Mouse (Mus musculus) megakaryocyte progenitor cell, adult 5-6 weeks (primary cell): ENCODE results near the gene Psat1. TPM values are rescaled to one million over a fixed set of nuclear protein-coding genes. Genes with fewer than 3 reads are reported as not detected.
A peak's percentile ranks its signal among the peaks of the same experiment; 100 is the strongest.

Experiments
- ATAC-seq: replicated peaks from 2 replicates; pipeline ENCODE4 v1.8.0; 2016; ENCODE audit warnings: mild to moderate bottlenecking, moderate TSS enrichment, inconsistent platforms; ENCODE audit not compliant: poor library complexity
- total RNA-seq, 2 experiments: library from RNA; stranded (forward) in 1 of 2; stranded (reverse) in 1 of 2; fragments of 157-497, 149-512 nt in 1 of 2; fragments of 200-1000 nt in 1 of 2; gene quantifications; 2 replicates each; pipeline versions ENCODE4 v1.2.3 to v1.2.4; 2015 to 2017

Psat1 gene
- total RNA-seq (2015) (130 and 136 TPM in 2 replicates), total RNA-seq (2017) (99.4 and 103 TPM in 2 replicates)

DNA sequence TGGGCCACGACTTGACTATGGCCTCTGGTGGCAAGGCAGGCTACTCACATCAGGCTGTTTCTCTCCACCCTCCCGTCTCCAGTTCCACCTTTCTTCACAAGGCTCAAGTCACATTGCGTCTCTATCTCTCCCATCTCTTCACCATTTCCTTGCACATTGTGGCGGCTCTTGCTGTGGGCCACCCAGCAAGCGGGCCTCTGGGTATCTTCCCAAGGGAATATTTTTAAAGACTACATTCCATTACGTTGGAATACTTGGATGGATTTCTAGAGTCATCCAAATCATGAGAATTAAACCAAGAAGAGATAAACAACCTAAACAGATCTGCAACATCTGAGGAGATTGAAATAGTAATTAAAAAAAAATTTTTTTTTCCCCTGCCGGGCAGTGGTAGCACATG, at the start of gene Psat1:
TSS of gene Psat1 (minus strand) at position 101 of the 400 bp plus-strand sequence.
- ATAC-seq: no peak

DNA sequence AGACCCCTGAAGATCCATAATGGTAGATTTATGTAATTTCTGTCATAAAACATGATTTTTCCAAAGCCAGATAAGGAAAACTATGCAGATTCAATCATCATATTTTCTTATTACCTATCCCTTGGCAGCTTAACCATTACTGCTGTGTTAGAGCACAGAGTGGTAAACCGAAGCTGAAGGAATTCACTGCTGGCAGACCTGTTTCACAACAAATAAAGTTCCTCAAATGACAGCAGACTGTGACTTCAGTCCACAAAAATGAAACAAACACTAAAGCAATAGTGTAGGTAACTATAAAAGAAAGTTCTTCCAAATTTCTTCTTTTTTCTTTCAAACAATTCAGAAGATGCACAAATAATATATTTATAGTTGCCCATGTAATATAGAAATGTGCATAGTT, 43.0 kb upstream of the Psat1 start:
- 0 out of 2 replicates have a peak, but pooled peaks have one; percentile 31 for ATAC-seq

DNA sequence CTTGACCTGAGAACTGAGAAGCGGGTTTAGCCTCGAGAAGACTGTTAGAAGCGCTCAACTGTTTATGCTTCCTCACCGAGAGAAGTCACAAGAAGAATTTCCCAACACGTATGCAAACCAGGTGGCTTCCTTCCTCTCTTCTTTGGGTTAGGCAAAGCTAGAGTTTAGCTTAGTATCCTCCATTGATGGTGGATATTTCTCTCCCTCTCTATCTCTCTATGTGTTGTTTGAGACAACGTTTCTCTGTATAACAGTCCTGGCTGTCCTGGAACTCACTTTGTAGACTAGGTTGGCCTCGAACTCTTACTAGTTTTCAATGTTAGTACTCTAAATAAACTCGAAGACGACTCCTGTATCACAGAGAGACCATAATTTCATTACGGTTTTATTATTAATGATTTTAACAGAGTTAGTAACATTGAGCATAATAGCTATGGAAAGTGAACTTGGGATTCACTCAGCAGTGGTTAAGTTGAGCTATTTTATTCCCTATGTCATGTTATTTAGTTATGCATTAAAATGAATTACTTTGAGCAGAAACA, 38.1 kb upstream of the Psat1 start:
- peak; percentile 24 for ATAC-seq

DNA sequence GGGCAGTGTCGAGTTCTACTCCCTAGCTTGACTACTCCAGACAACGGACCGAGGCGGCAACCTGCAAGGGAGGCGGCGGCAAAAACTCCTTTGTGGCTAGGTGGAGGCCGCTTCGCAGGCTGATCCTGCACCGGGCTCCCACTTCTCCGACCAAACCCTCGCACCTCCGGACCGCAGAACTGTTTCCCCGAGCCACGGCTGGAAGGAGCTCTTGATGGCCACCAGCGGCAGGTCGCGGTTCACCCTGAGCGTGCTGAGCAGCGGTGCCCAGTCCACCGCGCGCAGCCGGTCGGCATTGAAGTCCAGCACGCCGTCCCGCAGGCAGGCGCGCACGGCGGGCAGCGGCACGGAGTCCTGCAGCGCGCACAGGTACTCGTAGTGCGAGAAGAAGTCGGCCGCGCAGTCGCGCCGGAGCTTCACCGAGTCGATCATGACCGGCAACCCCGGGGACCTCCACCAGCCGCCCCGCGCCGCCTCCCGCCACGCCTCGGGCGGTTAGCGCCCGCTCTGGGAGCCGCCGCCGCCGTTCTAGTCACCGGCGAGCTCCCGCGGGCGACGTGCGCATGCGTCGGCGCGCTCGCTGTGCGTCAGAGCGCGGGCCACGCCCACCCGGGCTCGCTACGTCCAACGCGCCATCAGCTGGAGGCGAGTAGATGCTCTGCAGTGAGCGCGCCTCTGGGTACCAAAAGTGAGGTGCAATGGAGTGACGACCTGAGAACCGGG, 37.5 kb upstream of the Psat1 start, which contains the start of gene Cep78:
TSS of gene Cep78 (minus strand) at position 541 of the 723 bp plus-strand sequence.
- ATAC-seq: peak; percentile 90

DNA sequence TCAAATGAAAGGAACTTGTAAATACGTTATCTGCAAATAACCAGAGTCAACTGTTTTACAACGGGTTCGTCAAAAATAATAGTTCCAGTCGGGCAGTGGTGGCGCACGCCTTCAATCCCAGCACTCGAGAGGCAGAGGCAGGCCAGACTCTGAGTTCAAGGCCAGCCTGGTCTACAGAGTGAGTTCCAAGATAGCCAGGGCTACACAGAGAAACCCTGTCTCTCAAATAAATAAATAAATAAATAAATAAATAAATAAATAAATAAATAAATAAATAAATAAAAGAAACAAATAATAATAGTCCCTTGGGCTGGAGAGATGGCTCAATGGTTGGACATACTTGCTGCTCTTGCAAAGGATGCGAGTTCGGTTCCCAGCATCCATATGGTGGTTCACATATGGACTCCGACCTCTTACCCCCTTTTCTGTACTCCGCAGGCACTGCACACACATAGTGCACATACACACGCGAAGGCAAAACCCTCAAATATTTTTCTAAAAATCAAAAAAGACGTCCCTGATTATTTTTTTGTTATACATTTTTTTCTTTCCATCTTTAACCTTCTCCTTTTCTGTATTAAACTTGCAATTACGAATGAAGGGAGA, 36.7 kb upstream of the Psat1 start:
- no peak for ATAC-seq

DNA sequence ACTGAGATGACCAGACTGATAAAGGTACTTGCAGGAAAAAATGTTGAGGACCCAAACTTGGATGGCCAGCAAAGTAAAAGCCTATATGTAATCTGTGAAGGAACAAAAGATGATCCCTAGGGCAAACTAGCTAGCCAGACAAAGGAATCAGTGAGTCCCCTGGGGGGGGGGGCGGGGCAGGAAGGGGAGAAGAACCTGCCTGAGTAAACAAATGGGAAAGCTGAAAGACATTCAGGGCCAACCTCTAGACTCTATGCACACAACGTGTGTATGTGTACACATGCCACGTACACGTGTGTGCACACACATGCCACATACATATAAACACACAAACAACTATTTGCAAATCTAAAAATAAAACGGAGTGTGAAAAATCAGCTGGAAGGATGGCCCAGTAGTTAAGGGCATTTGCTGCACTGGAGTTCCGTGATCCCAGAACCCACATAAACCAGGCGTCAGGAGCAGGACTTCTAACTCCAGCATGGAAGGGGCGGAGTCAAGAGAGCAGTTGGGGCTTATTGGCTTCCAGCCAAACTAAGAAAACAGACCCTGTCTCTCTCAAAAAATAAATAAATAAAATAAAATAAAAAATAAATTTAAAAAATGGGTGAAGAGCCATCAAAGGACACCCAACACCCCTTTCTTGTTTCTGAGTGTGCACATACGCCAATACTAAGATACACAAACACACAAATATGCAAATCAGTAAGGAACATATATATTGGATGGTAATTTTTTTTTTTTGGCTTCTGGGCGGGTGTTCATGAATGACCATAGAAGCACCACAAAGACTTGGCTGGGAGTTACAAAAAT, 36.0 kb upstream of the Psat1 start:
- ATAC-seq: no peak

DNA sequence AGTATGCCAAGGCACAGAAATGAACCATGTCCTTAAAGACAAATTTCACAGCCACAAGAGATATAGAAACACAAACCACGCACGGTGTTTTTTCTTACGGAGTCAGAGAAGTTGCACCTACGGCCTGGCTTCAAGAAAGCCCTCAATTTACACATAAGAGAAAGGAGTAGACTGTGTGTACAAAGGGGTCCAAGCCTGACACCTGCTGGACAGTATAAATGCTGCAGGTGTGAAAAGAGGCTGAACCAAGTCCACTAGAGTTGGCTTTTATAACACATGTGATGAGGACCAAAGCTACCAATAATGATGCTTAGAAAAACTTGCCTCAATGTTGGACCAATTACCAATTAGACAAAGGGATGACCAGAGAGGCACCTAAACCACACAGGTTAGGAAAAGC, 34.7 kb upstream of the Psat1 start:
- ATAC-seq: peak; percentile 79

DNA sequence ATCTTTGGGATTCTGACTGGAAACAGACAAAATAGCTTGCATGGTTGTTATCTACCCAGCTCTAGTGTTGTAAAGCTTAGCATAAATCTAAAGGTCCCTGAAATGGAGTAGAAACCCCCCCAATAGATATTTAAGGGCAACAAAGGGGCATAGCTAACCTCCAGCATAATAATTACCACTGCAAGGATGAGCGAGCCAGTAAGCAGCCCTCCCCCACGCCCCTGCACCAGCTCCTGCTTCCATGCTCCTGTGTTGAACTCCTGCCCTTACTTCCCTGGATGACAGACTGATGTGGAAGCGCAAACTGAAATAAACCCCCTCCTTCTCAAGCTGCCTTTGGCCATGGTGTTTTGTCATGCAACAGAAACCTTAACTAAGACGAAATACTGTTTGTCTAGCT, 26.2 kb upstream of the Psat1 start:
- no peak for ATAC-seq

DNA sequence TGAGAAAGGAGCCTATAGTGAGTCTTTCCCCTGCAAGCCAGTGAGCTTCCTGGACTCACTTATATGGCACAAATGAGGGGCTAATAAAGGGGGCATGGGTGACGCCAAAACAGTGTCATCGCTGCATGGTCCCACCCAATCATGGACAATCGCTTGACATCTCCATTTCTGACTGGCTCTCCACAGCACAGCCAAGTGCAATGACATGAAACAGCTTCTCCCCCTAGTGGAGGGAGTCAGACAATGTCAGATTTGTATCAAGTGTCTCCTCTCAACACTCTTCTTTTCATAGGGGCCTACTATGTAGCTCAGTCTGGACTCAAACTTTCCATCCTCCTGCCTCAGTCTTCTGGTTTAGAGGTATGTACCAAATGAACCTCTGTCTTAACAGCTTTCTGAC, 17.9 kb upstream of the Psat1 start:
- ATAC-seq: peak; percentile 90

DNA sequence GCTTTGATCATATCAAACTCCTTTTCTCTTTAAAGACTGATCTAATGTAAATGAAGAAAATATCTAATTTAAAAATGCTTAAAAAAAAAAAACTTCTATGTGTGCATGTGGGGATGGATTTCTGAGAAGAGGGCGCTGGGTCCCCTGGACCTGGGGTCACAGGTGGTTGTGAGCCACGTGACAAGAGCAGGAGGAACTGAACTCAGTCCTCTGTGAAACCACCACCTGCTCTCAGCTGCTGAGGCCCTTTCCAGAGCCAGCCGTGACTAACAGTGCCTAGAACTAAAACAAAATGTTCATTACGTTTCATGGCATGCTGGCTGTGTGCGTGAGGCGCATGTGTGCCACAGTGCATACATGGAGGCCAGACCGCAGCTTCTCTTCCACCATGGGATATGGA, 17.4 kb upstream of the Psat1 start:
- no peak for ATAC-seq

DNA sequence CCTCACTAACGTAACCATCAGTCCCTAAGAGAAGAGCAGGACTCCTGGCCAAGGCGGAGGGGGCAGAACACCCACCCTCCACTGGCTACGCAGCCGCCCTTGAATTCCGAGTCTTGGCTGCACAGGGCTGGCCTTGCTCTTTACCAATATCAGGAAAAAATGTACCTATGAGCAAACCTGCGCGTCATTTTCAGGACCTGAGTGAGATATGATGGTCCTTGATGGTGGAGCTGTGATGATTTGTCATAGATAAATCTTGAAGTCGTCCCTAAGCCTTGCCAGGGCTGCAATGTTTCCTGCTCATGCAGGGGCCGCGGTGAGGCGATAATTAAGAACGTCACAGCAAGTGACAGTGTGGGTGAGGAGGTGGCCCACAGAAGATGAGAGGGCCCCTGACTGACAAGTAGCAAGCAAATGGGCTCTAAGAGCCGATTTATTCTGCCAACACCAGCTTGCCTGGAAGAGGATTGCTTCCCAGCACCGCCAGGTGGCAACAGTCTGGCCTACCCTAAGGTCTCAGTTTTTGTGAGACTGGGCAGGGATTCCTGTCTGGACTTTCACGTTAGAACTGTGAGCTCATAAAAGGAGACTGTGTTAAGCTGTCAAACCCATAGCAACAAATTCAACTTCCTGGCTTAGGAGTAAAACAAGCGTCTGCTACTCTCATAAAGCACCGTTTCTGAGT, 16.0 kb upstream of the Psat1 start:
- ATAC-seq: no peak

DNA sequence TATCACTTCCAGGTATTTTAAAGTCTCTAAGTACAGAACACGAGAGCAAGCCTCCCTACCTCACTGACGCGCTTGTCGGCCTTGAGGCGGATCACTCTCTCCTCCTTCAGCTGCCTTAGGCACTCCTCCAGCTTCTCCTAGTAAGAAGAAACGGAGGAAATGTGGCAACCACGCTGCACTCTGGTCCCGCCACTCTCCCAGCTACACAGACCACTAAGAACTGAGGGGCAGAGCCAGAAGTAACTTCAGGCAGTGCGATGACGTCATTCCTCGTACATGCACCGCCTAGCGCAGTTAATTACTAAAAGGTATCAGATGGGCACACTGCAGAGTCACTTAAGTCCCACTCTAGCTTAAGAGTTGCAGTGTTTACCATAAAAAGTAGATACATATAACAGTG, 15.2 kb upstream of the Psat1 start:
- no peak for ATAC-seq

DNA sequence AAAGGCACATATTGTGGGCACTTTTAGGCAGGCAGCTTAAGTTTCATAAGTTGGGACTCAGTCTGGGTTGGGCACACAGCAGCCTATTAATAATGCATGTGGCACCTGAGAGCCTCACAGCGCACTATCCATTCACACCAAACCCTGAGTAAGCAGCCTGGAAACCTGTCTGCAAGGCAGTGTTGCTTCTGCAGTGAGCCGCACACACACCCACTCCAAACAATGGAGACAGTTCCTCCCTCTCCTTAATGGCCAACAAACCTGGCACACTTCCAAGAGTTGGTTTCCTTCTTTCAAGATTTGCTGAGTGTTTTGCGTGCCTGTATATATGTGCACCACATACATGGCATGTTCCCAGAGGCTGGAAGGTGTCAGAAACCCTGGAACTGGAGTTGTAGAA, 3.1 kb upstream of the Psat1 start:
- ATAC-seq: no peak

DNA sequence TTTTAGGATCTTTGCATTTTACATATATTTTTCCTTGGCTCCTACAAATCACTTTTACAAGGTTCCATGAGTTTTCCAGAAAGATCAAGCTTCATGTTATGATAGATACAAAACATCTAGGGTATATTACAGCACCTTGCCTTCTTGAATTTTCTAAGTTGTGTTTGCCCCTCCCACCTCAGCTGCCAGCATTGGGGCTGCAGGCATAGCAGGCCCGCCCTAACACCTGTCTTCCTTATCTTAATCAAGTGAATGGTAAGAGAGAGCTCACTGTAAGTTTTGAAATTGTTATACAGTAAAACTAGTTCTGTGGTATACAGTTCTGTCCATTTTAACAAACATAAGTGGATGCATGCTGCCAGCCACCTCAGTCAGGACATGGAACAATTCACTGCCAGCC, 1.7 kb upstream of the Psat1 start:
- ATAC-seq: no peak; the same call in 1 of the 2 replicates

DNA sequence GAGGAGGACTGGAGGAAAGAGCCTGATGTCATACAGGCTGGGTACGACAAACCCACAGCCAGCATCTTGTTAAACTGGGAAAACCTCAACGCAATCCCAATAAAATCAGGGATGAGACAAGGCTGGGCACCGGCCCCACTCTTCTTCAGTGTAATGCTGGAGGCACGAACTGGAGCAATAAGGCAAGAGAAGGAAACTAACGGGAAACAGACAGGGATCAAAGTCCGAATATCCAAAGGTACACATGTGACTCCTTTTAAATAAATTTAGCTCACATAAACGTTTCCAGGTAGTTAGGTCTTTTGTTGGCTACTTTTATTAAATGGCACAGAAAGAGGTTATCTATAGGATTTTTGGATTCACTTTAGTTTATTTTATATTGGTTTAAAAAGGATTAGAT, 1.3 kb upstream of the Psat1 start:
- no peak for ATAC-seq

DNA sequence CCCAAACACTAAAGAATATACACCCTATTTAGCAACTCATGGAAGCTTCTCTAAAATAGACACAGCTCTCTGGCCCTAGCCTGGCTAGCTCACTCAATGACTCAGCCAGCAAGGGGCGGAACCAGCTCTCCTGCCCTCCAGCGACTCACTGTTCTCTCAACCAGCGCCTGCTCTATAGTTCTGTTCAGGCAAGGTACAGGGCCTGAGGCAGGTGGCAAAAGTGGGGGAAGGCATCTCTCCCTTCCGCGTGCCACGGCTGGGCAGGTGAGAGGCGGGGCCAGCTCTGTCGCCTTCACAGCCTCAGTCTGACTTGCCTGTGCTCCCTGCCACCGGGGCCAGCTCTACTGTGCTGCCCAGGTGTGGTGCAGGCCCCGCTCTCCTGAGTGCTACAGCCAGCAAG, 474 bp downstream of the Psat1 start:
- ATAC-seq: no peak

DNA sequence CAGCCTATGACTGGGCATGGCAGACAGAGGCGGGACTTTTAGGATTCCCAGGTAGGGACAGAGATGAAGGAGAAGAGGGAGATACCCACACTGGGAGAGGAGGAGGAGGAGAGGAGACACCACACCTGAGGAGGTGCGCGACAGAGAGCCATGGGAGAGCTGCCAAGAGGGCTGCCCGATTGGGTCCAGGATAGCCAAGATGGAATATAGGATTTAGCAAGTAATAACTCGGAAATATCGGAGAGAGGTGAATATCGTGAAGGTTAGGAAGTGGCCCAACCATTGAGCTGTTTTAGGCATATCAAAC, 4.1 kb downstream of the Psat1 start:
- no peak for ATAC-seq

DNA sequence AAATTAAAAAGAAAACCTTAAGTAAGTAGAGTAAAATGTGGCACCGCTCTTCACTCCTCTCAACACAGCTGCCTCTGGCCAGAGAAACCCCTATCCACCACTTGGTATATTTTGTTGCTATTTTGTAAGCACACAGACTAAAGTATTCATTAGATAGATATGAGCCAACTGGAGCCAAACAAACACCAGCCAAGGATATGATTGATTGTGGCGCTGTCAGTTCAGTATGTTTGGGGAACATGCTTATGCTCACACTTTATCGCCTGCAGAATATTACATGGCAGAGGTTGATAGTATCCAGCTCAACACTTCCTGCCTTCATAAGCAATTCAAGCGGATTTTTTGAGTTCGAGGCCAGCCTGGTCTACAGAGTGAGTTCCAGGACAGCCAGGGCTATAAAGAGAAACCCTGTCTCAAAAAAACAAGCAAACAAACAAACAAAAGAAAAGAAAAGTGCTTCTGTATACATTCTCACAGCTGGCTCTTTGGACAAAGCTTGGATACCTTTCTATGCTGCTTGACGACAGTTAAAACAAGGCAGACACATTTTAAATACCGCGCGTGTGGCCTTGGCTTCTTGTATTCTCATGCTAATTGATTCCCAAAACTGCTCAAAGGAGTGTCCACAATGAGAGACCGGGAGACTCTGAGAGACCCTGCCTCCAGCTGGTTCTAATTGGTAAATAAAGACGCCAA, 4.6 kb downstream of the Psat1 start:
- no peak for ATAC-seq

DNA sequence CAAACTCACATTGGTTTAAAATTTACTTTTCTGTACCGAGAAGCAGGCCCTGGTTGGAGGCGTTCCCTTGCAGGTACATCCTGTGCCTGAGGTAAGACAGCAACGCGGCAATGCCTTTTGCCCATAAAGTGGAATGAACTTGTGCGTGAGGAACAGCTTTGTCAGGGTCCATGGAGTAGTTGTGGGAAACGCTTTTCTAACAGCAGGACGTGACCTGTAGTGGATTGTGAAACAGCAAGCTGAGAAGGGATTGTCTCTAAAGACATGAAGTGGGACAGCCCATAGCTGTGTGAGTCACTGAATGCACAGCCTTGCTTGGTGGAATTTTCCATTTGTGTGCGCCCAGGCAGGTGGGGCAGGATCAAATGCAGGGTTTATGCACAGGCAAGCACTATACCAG, 5.7 kb downstream of the Psat1 start:
- no peak for ATAC-seq

DNA sequence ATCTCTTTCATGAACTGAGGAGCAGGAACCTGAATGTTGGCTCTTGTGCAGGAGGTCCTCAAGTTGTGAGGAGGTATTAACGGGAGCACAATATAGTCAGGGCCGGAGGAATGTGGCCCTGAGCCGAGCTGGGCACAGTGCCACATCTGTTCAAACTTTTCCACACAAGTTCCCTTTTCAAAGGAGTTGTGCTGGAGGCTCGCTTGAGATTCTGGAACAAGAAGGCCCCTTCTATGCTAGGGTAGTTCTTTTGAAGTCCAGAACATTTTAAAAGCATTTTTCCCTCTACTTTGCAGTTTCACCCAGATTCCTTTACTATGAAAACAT, 21.5 kb downstream of the Psat1 start:
- ATAC-seq: no peak
